Mouse (Mus musculus) olfactory bulb, adult 2 months (tissue): ENCODE results near the gene Grk5. TPM values are rescaled to one million over a fixed set of nuclear protein-coding genes. Genes with fewer than 3 reads are reported as not detected.

Experiments used
- H3K27ac ChIP-seq: fragments of 200-500 bp; 2 replicates; pipeline ENCODE4 v1.5.1; 2012; ENCODE audit warnings: low read depth, low read length; ENCODE audit not compliant: insufficient read depth
- H3K4me1 ChIP-seq: fragments of 200-500 bp; 2 replicates; pipeline ENCODE4 v1.6.1; 2012; ENCODE audit warnings: low read length; ENCODE audit not compliant: control insufficient read depth, insufficient read depth
- H3K4me3 ChIP-seq: fragments of 200-500 bp; 2 replicates; pipeline ENCODE4 v1.5.1; 2012; ENCODE audit warnings: mild to moderate bottlenecking, low read depth, low read length, moderate library complexity; ENCODE audit not compliant: insufficient read depth
- CTCF ChIP-seq: fragments of 200-500 bp; IDR thresholded peaks from 2 replicates; pipeline ENCODE4 v1.5.1; 2012; ENCODE audit warnings: low read depth, mild to moderate bottlenecking, low read length, moderate library complexity; ENCODE audit not compliant: insufficient read depth
- POLR2A ChIP-seq: fragments of 200-500 bp; IDR thresholded peaks from 2 replicates; pipeline ENCODE4 v1.6.1; 2012; ENCODE audit warnings: mild to moderate bottlenecking, low read depth, low read length, moderate library complexity; ENCODE audit not compliant: insufficient read depth
- WGBS: fragments of 180-500 bp; shearing (Covaris S2); methylation state at CpG from one replicate; pipeline ENCODE4 v1.1.7; 2018; 5-methylcytosine and 5-hydroxymethylcytosine counted together
- polyA plus RNA-seq: library from polyadenylated mRNA; stranded (reverse); fragments of >200 nt; gene quantifications from 2 replicates; pipeline ENCODE4 v1.2.4, GENCODE M21; 2012; ENCODE audit warnings: low replicate concordance; ENCODE audit not compliant: missing spikeins, insufficient read depth, insufficient read length

The Grk5 gene
- polyA plus RNA-seq, 1 experiment, result not detected

DNA sequence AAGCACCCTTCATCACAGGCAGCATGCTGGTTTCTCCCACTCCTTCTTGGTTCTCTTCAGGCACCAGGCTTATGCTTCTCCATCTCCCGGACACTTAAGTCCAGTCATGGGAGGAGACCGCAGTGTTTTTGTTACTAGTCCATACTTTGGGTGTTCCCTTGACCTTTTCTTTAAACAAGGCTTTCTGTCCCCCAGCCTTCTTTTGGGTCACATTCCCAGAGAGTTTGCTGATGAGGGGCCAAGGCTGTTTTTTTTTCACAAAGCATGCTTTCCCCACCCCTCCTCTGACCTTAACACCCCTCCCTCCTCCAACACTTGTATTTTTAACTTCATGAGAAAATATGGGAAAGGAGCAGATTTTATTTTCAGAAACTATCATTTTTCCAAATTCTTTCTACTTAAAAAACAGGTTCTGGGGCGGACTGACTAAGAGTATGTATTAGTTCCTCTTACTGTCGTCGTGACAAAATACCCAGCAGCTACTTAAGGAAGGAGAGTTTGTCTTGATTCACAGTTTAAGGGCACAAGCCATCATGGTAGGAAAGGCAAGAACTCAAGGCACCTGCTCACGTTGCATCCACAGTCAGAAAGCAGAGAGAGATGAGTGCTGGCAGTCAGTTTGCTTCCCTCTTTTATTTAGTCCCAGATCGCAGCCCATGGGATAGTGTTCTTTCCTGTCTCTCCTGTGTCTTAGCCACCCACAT lies 73.0 kb downstream of the Grk5 start:
- Histone ChIP-seq H3K27ac (no peak overlapping the region), H3K4me1 (no peaks in the 10 kb centered on the region), H3K4me3 (no peak overlapping the region)
- TF ChIP-seq POLR2A (no peak), CTCF (no peak)
- WGBS, result 78% methylated on average over 7 of the region's 7 CpGs

GRCm38 (mm10) chr19:60967909-60968308 lies 78.4 kb downstream of the Grk5 start:
- WGBS, result 83% methylated on average over 1 of the region's 1 CpGs

DNA sequence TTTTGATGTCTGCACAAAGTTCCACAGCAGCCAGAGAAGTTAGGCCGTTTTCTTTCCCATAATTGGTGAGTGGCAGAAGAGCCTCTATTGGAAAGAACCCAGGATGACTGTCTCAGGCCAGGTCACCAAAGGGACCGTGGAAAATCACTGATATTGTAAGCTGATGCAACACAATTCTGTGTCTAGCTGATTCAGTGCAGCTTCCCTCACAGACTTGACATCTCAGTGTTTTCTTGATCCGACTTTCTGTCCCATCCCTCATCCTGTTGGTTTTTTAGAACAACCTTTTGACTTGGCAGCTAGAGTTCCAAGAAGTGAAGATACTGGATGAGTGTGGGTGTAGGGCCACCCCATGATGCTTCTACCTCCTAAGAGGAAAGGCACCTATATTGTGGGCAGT lies 80.9 kb downstream of the Grk5 start:
- no peak for TF ChIP-seq POLR2A
- 83% methylated on average over 3 of the region's 3 CpGs for WGBS
- Histone ChIP-seq H3K4me1 (no peaks in the 10 kb centered on the region), H3K27ac (no peak overlapping the region), H3K4me3 (no peak overlapping the region)

More at GRCm38 (mm10) chr19:60967909-60968308, 78.4 kb downstream of the Grk5 start:
- Histone ChIP-seq H3K27ac (no peak overlapping the region), H3K4me3 (no peak overlapping the region), H3K4me1 (no peaks in the 10 kb centered on the region)
- TF ChIP-seq POLR2A (no peak), CTCF (no peak)

DNA sequence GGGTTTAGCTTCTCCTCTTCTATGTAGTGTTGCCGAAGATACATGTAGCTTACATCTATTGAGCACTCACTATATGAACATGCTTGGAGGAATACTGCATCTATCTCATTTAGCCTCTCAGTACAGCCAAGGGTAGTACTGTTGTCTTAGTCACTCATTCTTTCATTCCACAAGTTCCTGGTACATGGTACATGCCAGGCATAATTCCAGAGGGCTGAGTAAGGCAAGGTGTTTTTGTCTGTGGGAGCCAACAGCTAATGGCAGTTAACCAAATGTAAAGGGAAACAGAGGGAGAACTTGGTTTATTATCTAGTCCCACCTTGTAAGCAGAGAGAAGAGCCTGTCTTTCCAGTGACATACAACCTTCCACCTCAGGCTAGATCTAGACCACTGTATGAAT lies 82.0 kb downstream of the Grk5 start:
- Histone ChIP-seq H3K4me1 (no peaks in the 10 kb centered on the region), H3K4me3 (no peak overlapping the region), H3K27ac (no peak overlapping the region)
- 100% methylated on average over 1 of the region's 1 CpGs for WGBS
- TF ChIP-seq POLR2A (no peak), CTCF (no peak)

- TF ChIP-seq CTCF (no peak), POLR2A (no peak)
- no peak overlapping the region for H3K4me3 ChIP-seq
- 79% methylated on average over 1 of the region's 1 CpGs for WGBS
- no peaks in the 10 kb centered on the region for H3K4me1 ChIP-seq
- H3K27ac ChIP-seq, result no peak overlapping the region
Observed at GRCm38 (mm10) chr19:60972281-60973015, 82.9 kb downstream of the Grk5 start.

DNA sequence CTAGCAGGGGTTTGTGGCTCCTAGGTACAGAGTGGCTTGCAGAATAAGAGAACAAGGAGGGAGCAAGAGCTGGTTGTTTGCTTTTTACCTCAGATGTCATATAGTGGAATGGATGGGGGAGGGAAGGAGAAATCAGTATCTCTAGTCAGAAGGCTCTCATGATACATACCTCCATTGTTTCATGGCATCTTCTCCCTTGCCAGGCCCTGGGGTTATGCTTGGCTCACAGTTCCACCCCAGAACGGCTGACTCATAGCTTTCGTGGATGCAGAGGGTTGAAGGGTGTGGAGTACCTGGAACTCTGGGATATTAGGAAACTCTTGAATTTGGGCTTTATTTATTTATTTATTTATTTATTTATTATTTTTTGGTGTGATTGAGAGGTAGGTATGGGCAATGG lies 84.0 kb downstream of the Grk5 start:
- no peak overlapping the region for H3K27ac ChIP-seq
- H3K4me3 ChIP-seq, result no peak overlapping the region
- WGBS, result 85% methylated on average over 2 of the region's 2 CpGs
- no peak for TF ChIP-seq CTCF
- TF ChIP-seq POLR2A, result no peak
- no peaks in the 10 kb centered on the region for H3K4me1 ChIP-seq

DNA sequence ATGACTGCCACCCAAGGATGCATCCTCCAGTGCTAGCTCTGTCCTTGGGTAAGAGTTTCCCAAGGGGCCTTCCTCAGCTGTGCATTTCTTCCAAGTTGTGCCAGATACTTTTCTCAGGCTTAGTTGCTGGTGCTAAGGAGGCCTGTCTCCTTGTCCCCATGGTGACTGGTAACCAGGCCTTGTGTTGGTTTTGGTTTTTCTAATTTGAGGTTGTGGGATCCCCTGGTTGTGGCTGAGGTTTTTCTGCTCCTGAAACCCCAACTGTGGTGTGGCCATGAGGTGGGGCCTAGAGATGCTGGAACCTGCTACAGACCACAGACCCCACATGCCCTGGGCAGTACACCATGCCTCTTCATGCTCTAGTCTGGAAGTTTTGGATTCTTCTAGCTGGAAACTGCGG lies 90.0 kb downstream of the Grk5 start:
- TF ChIP-seq POLR2A (no peak), CTCF (no peak)
- Histone ChIP-seq H3K4me3 (no peak overlapping the region), H3K4me1 (no peaks in the 10 kb centered on the region), H3K27ac (no peak overlapping the region)
- WGBS, result 88% methylated on average over 1 of the region's 1 CpGs

GRCm38 (mm10) chr19:60981391-60981790 lies 91.8 kb downstream of the Grk5 start:
- WGBS, result 86% methylated on average over 5 of the region's 5 CpGs
- no peaks in the 10 kb centered on the region for H3K4me1 ChIP-seq
- no peak overlapping the region for H3K4me3 ChIP-seq
- no peak for TF ChIP-seq POLR2A
- no peak for TF ChIP-seq CTCF
- no peak overlapping the region for H3K27ac ChIP-seq

DNA sequence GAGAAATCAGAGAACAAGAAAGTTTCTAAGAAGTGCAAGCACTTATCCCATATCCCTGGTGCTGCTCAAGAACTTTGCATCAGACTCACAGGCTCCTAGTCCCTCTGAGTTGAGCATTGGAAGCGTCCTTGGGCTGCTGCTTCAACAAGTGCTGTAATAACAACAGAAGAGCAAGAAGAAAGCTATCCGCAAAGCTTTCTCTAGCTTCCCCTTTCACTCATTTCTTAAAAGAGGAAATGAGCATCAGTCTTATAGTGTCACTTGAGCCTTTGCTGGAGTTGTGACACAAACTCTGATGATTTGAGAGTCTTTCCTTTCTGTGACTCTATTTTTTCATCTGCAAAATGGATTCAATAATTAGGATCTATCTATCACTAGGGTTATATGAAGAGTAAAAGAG lies 92.3 kb downstream of the Grk5 start:
- WGBS, result 93% methylated on average over 2 of the region's 2 CpGs
- Histone ChIP-seq H3K4me3 (no peak overlapping the region), H3K4me1 (no peaks in the 10 kb centered on the region), H3K27ac (no peak overlapping the region)
- TF ChIP-seq POLR2A (no peak), CTCF (no peak)

- H3K4me1 ChIP-seq, result peaks cover 4% of the 10 kb centered on the region; the same call in 1 of the 2 replicates
- WGBS, result 44% methylated on average over 5 of the region's 5 CpGs
- no peak overlapping the region for H3K27ac ChIP-seq
- TF ChIP-seq CTCF (no peak), POLR2A (no peak)
- no peak overlapping the region for H3K4me3 ChIP-seq
Observed at GRCm38 (mm10) chr19:60989766-60990165, 100.2 kb downstream of the Grk5 start.
